ENCODE assay signal across 22 mouse cellular contexts in genomic region chr2:48260299-48260698, GRCm38 (mm10).
DNase-seq lines count a peak whose midpoint lies in the region; ATAC-seq and TF ChIP-seq lines count a peak whose summit lies in the region.
"Had no signal": no experiment of that assay in that cellular context is flagged by ENCODE, and none has a peak within 500 bp of the region (broad histone marks: within the 10 kb centered on the region; RNA-seq: fewer than 3 reads in every experiment).

No protein-coding gene starts in this region.

- ATAC-seq in common myeloid progenitor, adult 5-6 weeks (replicated peaks; ENCODE audit: low read depth, poor library complexity, severe bottlenecking) = peak; percentile 85
- peak; percentile 48; the same call in 1 of the 2 replicates for ATAC-seq in megakaryocyte progenitor cell, adult 5-6 weeks (replicated peaks; ENCODE audit: poor library complexity)
- no peak for ATAC-seq in forebrain, postnatal 0 days
- no peak for ATAC-seq in liver, embryonic 12.5 days
- ATAC-seq: activated CD4-positive, CD25-positive, alpha-beta regulatory T cell, adult 4 months; forebrain, embryonic 13.5 days; hindbrain, embryonic 16.5 days; intestine, embryonic 15.5 days had no signal

- no peaks in the 10 kb centered on the region for H3K36me3 ChIP-seq in forebrain, postnatal 0 days (ENCODE audit: insufficient read depth)
- no peaks in the 10 kb centered on the region for H3K36me3 ChIP-seq in liver, embryonic 12.5 days
- H3K36me3 ChIP-seq: forebrain, embryonic 10.5 days; hindbrain, embryonic 10.5 days; hindbrain, embryonic 13.5 days; intestine, embryonic 15.5 days had no signal

- no peak overlapping the region for H3K4me3 ChIP-seq in forebrain, postnatal 0 days (ENCODE audit: low read depth, low read length)
- H3K4me3 ChIP-seq in liver, embryonic 12.5 days = no peak overlapping the region
- H3K4me3 ChIP-seq: forebrain, embryonic 10.5 days; forebrain, embryonic 13.5 days; heart, adult 2 months; hindbrain, embryonic 10.5 days; hindbrain, embryonic 13.5 days; intestine, embryonic 15.5 days had no signal

- no peaks in the 10 kb centered on the region for H3K9me3 ChIP-seq in forebrain, postnatal 0 days (ENCODE audit: low read length)
- no peaks in the 10 kb centered on the region for H3K9me3 ChIP-seq in liver, embryonic 12.5 days (replicated peaks)
- H3K9me3 ChIP-seq: forebrain, embryonic 10.5 days; forebrain, embryonic 13.5 days; hindbrain, embryonic 10.5 days; hindbrain, embryonic 13.5 days; intestine, embryonic 15.5 days had no signal

- H3K27ac ChIP-seq in forebrain, postnatal 0 days (ENCODE audit: low read depth, low read length) = no peak overlapping the region
- no peak overlapping the region for H3K27ac ChIP-seq in liver, embryonic 12.5 days
- H3K27ac ChIP-seq: forebrain, embryonic 10.5 days; forebrain, embryonic 13.5 days; heart, adult 2 months; hindbrain, embryonic 10.5 days; hindbrain, embryonic 13.5 days; intestine, embryonic 15.5 days had no signal

- no peak overlapping the region for H3K9ac ChIP-seq in forebrain, postnatal 0 days
- no peak overlapping the region for H3K9ac ChIP-seq in liver, embryonic 12.5 days
- H3K9ac ChIP-seq: forebrain, embryonic 13.5 days; hindbrain, embryonic 13.5 days; intestine, embryonic 15.5 days had no signal

- no peaks in the 10 kb centered on the region for H3K4me1 ChIP-seq in forebrain, postnatal 0 days (ENCODE audit: insufficient read depth)
- no peaks in the 10 kb centered on the region for H3K4me1 ChIP-seq in liver, embryonic 12.5 days
- H3K4me1 ChIP-seq: forebrain, embryonic 10.5 days; forebrain, embryonic 13.5 days; hindbrain, embryonic 10.5 days; hindbrain, embryonic 13.5 days; intestine, embryonic 15.5 days had no signal

- 85% methylated on average over 2 of the region's 2 CpGs for WGBS in forebrain, postnatal 0 days
- 27% methylated on average over 2 of the region's 2 CpGs for WGBS in liver, embryonic 12.5 days (ENCODE audit: insufficient replicate concordance)

- H3K4me2 ChIP-seq in forebrain, postnatal 0 days (ENCODE audit: low read depth) = no peak overlapping the region
- no peak overlapping the region for H3K4me2 ChIP-seq in liver, embryonic 12.5 days
- H3K4me2 ChIP-seq: forebrain, embryonic 13.5 days; heart, embryonic 11.5 days; hindbrain, embryonic 13.5 days; intestine, embryonic 15.5 days had no signal

- H3K27me3 ChIP-seq in forebrain, postnatal 0 days (ENCODE audit: insufficient read depth, low read length) = no peaks in the 10 kb centered on the region
- H3K27me3 ChIP-seq in liver, embryonic 12.5 days (replicated peaks) = no peaks in the 10 kb centered on the region
- H3K27me3 ChIP-seq: forebrain, embryonic 13.5 days; hindbrain, embryonic 13.5 days; intestine, embryonic 15.5 days had no signal

- DNase-seq in brain, embryonic 14.5 days (ENCODE audit: low read depth) = peak; percentile 20
- DNase-seq in forebrain, postnatal 0 days = no peak
- no peak for DNase-seq in layer of hippocampus, adult 9-10 months (ENCODE audit: low spot score)
- DNase-seq: adrenal gland, adult 8-10 months; adrenal gland, postnatal 36 days; cerebellum, adult 11-12 months; cerebellum, adult 8-10 months; cerebellum, postnatal 10 days; cerebellum, postnatal 36 days; gastrocnemius, postnatal 25 days; heart, adult 2 months had no signal

- TF ChIP-seq POLR2A in brain, embryonic 14.5 days (IDR thresholded peaks at IDR 0.05; ENCODE audit: borderline replicate concordance, extremely low read depth, insufficient read depth, insufficient read length, poor library complexity, severe bottlenecking) = no peak

- TF ChIP-seq CTCF in brain, embryonic 14.5 days (IDR thresholded peaks at IDR 0.05; ENCODE audit: borderline replicate concordance, extremely low read depth, insufficient read depth, insufficient read length) = no peak
- no peak for TF ChIP-seq CTCF in forebrain, postnatal 0 days (IDR thresholded peaks at IDR 0.05; ENCODE audit: low read depth)

Comparison
In these comparisons a context has a peak if more than half of its experiments do, and no peak if none do; other contexts are left out.
1. ATAC-seq: peak in common myeloid progenitor, adult 5-6 weeks (single experiment) and megakaryocyte progenitor cell, adult 5-6 weeks (single experiment); none in forebrain, postnatal 0 days (single experiment) and liver, embryonic 12.5 days (single experiment).